Mouse (Mus musculus): Measurements from ENCODE around the gene Sirt2. TPM values are rescaled to one million over a fixed set of nuclear protein-coding genes. Genes with fewer than 3 reads are reported as not detected.

Sirt2 gene
- polyA plus RNA-seq, 1 experiment = 28.1 TPM

- H3K4me1 ChIP-seq (ENCODE audit: control insufficient read depth, insufficient read depth, low read length) = peaks cover 2% of the 10 kb centered on the region
- H3K27me3 ChIP-seq (ENCODE audit: control insufficient read depth, insufficient read depth, low read length, poor library complexity, severe bottlenecking) = no peaks in the 10 kb centered on the region
- no peak overlapping the region for H3K9ac ChIP-seq (ENCODE audit: low read depth, poor library complexity, severe bottlenecking)
- peaks cover 97% of the 10 kb centered on the region for H3K36me3 ChIP-seq (ENCODE audit: control insufficient read depth, insufficient read depth, low read length, poor library complexity, severe bottlenecking)
- H3K27ac ChIP-seq (ENCODE audit: insufficient read depth, low read length) = no peak overlapping the region
- no peak overlapping the region for H3K4me3 ChIP-seq (ENCODE audit: low read depth, low read length)
- no peaks in the 10 kb centered on the region for H3K9me3 ChIP-seq (replicated peaks; ENCODE audit: control insufficient read depth, insufficient read depth, low read length, poor library complexity, severe bottlenecking)
- TF ChIP-seq POLR2A (IDR thresholded peaks at IDR 0.05; ENCODE audit: insufficient read depth, low read length) (no peak), CTCF (IDR thresholded peaks at IDR 0.05; ENCODE audit: low read depth, low read length) (no peak), EP300 (IDR thresholded peaks at IDR 0.05; ENCODE audit: insufficient read depth, low read depth, low read length) (no peak)
Measured at GRCm38 (mm10) chr7:28816920-28817319, 50.4 kb downstream of the Sirt2 start.

DNA sequence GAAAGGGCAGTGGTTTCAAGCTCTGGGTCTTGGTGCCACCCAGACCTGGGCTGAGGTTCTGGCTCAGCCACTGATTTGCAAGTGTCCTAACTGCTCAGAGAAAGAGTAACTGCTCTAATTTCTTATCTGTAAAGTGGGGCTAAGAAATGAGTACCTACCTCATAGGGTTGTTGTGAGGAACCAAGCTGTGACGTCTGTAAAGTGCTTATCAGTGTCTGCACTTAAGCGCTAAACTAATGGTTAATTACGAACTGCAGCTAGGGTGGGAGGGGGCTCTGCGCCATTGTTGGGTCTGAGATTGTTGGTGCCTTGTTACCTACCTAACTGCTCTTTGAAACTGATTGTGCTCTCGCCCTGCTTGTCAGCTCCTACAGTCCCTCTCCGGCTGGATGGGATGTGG, 51.0 kb downstream of the Sirt2 start:
- TF ChIP-seq CTCF (IDR thresholded peaks at IDR 0.05; ENCODE audit: low read depth, low read length) = no peak
- TF ChIP-seq POLR2A (IDR thresholded peaks at IDR 0.05; ENCODE audit: insufficient read depth, low read length) = no peak

GRCm38 (mm10) chr7:28817957-28818356, 51.4 kb downstream of the Sirt2 start:
- Histone ChIP-seq H3K36me3 (ENCODE audit: control insufficient read depth, insufficient read depth, low read length, poor library complexity, severe bottlenecking) (peaks cover 92% of the 10 kb centered on the region), H3K27me3 (ENCODE audit: control insufficient read depth, insufficient read depth, low read length, poor library complexity, severe bottlenecking) (no peaks in the 10 kb centered on the region), H3K27ac (ENCODE audit: insufficient read depth, low read length) (no peak overlapping the region), H3K9me3 (replicated peaks; ENCODE audit: control insufficient read depth, insufficient read depth, low read length, poor library complexity, severe bottlenecking) (no peaks in the 10 kb centered on the region), H3K4me3 (ENCODE audit: low read depth, low read length) (no peak overlapping the region), H3K9ac (ENCODE audit: low read depth, poor library complexity, severe bottlenecking) (no peak overlapping the region), H3K4me1 (ENCODE audit: control insufficient read depth, insufficient read depth, low read length) (peaks cover 2% of the 10 kb centered on the region)
- no peak for TF ChIP-seq CTCF (IDR thresholded peaks at IDR 0.05; ENCODE audit: low read depth, low read length)
- no peak for TF ChIP-seq POLR2A (IDR thresholded peaks at IDR 0.05; ENCODE audit: insufficient read depth, low read length)
- no peak for TF ChIP-seq EP300 (IDR thresholded peaks at IDR 0.05; ENCODE audit: insufficient read depth, low read depth, low read length)

More for the DNA sequence above, 51.0 kb downstream of the Sirt2 start:
- Histone ChIP-seq H3K9me3 (replicated peaks; ENCODE audit: control insufficient read depth, insufficient read depth, low read length, poor library complexity, severe bottlenecking) (no peaks in the 10 kb centered on the region), H3K27me3 (ENCODE audit: control insufficient read depth, insufficient read depth, low read length, poor library complexity, severe bottlenecking) (no peaks in the 10 kb centered on the region), H3K4me3 (ENCODE audit: low read depth, low read length) (no peak overlapping the region), H3K27ac (ENCODE audit: insufficient read depth, low read length) (no peak overlapping the region), H3K4me1 (ENCODE audit: control insufficient read depth, insufficient read depth, low read length) (peaks cover 2% of the 10 kb centered on the region), H3K9ac (ENCODE audit: low read depth, poor library complexity, severe bottlenecking) (no peak overlapping the region), H3K36me3 (ENCODE audit: control insufficient read depth, insufficient read depth, low read length, poor library complexity, severe bottlenecking) (peaks cover 96% of the 10 kb centered on the region)

DNA sequence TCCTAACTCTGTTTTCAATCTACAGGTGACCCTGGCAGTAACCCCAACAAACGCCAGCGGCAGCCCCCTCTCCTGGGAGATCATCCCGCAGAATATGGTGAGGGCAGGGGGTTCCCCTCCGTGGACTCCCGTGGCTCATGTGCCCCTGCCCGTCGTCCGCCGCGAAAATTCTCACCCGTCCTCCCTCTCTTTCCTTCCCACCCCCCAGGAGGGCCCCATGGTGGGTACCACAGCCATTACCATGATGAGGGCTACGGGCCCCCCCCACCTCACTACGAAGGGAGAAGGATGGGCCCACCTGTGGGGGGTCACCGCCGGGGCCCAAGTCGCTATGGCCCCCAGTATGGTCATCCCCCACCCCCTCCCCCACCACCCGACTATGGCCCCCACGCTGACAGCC, 51.9 kb downstream of the Sirt2 start:
- TF ChIP-seq POLR2A (IDR thresholded peaks at IDR 0.05; ENCODE audit: insufficient read depth, low read length) (no peak), CTCF (IDR thresholded peaks at IDR 0.05; ENCODE audit: low read depth, low read length) (no peak), EP300 (IDR thresholded peaks at IDR 0.05; ENCODE audit: insufficient read depth, low read depth, low read length) (no peak)
- H3K27ac ChIP-seq (ENCODE audit: insufficient read depth, low read length) = no peak overlapping the region
- H3K9ac ChIP-seq (ENCODE audit: low read depth, poor library complexity, severe bottlenecking) = no peak overlapping the region
- no peaks in the 10 kb centered on the region for H3K27me3 ChIP-seq (ENCODE audit: control insufficient read depth, insufficient read depth, low read length, poor library complexity, severe bottlenecking)
- H3K4me3 ChIP-seq (ENCODE audit: low read depth, low read length) = no peak overlapping the region
- no peaks in the 10 kb centered on the region for H3K9me3 ChIP-seq (replicated peaks; ENCODE audit: control insufficient read depth, insufficient read depth, low read length, poor library complexity, severe bottlenecking)
- peaks cover 87% of the 10 kb centered on the region for H3K36me3 ChIP-seq (ENCODE audit: control insufficient read depth, insufficient read depth, low read length, poor library complexity, severe bottlenecking)
- peaks cover 2% of the 10 kb centered on the region for H3K4me1 ChIP-seq (ENCODE audit: control insufficient read depth, insufficient read depth, low read length)

- Histone ChIP-seq H3K9me3 (replicated peaks; ENCODE audit: control insufficient read depth, insufficient read depth, low read length, poor library complexity, severe bottlenecking) (no peaks in the 10 kb centered on the region), H3K9ac (ENCODE audit: low read depth, poor library complexity, severe bottlenecking) (no peak overlapping the region), H3K36me3 (ENCODE audit: control insufficient read depth, insufficient read depth, low read length, poor library complexity, severe bottlenecking) (peaks cover 82% of the 10 kb centered on the region), H3K27ac (ENCODE audit: insufficient read depth, low read length) (no peak overlapping the region), H3K4me3 (ENCODE audit: low read depth, low read length) (no peak overlapping the region), H3K4me1 (ENCODE audit: control insufficient read depth, insufficient read depth, low read length) (peaks cover 2% of the 10 kb centered on the region), H3K27me3 (ENCODE audit: control insufficient read depth, insufficient read depth, low read length, poor library complexity, severe bottlenecking) (no peaks in the 10 kb centered on the region)
- TF ChIP-seq POLR2A (IDR thresholded peaks at IDR 0.05; ENCODE audit: insufficient read depth, low read length) (no peak), CTCF (IDR thresholded peaks at IDR 0.05; ENCODE audit: low read depth, low read length) (no peak)
Measured at GRCm38 (mm10) chr7:28818861-28819452, 52.4 kb downstream of the Sirt2 start.

DNA sequence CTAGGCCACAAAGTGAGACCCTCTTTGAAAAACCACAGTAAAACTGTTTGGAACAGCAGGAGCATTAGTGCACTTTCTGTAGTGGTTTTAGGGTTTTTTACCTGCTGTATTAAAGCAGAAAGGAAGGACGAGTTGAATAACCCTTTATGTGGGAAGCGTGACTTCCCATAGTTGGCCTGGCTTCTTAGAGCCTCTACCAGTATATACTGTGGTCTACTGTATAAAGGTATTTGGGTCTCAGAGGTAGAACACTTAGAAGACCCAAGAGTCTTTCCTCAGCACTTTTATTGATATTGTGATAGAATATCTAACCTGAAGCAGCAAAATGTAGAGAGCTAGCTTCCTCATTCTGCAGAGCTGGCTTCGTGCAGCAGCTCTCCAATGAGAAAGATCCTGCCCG, 53.0 kb downstream of the Sirt2 start:
- peaks cover 76% of the 10 kb centered on the region for H3K36me3 ChIP-seq (ENCODE audit: control insufficient read depth, insufficient read depth, low read length, poor library complexity, severe bottlenecking)
- TF ChIP-seq CTCF (IDR thresholded peaks at IDR 0.05; ENCODE audit: low read depth, low read length) (no peak), EP300 (IDR thresholded peaks at IDR 0.05; ENCODE audit: insufficient read depth, low read depth, low read length) (no peak)
- no peaks in the 10 kb centered on the region for H3K4me1 ChIP-seq (ENCODE audit: control insufficient read depth, insufficient read depth, low read length)
- no peak overlapping the region for H3K9ac ChIP-seq (ENCODE audit: low read depth, poor library complexity, severe bottlenecking)
- no peaks in the 10 kb centered on the region for H3K9me3 ChIP-seq (replicated peaks; ENCODE audit: control insufficient read depth, insufficient read depth, low read length, poor library complexity, severe bottlenecking)
- no peaks in the 10 kb centered on the region for H3K27me3 ChIP-seq (ENCODE audit: control insufficient read depth, insufficient read depth, low read length, poor library complexity, severe bottlenecking)
- no peak overlapping the region for H3K27ac ChIP-seq (ENCODE audit: insufficient read depth, low read length)
- no peak overlapping the region for H3K4me3 ChIP-seq (ENCODE audit: low read depth, low read length)

Measured in ES-Bruce4 (cell line).